Mouse (Mus musculus): ENCODE measurements around the gene Adtrp. TPM values are rescaled to one million over a fixed set of nuclear protein-coding genes. Genes with fewer than 3 reads are reported as not detected.
A peak's percentile ranks its signal among the peaks of the same experiment; 100 is the strongest.

Adtrp gene
- total and polyA plus RNA-seq, 2 experiments from 2014 or later: not detected

GRCm38 (mm10) chr13:41865575-41865974, 18.1 kb upstream of the Adtrp start:
- Histone ChIP-seq H3K27ac (ENCODE audit: low read depth, low read length) (no peak overlapping the region), H3K4me3 (ENCODE audit: low read depth, low read length) (no peak overlapping the region), H3K4me1 (ENCODE audit: insufficient read depth, low read length) (no peaks in the 10 kb centered on the region), H3K9ac (replicated peaks; ENCODE audit: low read length, poor library complexity, severe bottlenecking) (no peak overlapping the region), H3K9me3 (ENCODE audit: low read length) (no peaks in the 10 kb centered on the region), H3K36me3 (ENCODE audit: insufficient read depth, low read length) (no peaks in the 10 kb centered on the region), H3K27me3 (ENCODE audit: insufficient read depth, low read length) (no peaks in the 10 kb centered on the region), H3K4me2 (ENCODE audit: low read depth, low read length, poor library complexity, severe bottlenecking) (no peak overlapping the region)
- 83% methylated on average over 6 of the region's 6 CpGs for WGBS
- DNase-seq (ENCODE audit: low spot score) (peak; percentile 13), ATAC-seq (ENCODE audit: low FRiP score) (no peak)
- no peak for TF ChIP-seq CTCF (IDR thresholded peaks at IDR 0.05)

GRCm38 (mm10) chr13:41865071-41865470, 17.6 kb upstream of the Adtrp start:
- Histone ChIP-seq H3K4me1 (ENCODE audit: insufficient read depth, low read length) (no peaks in the 10 kb centered on the region), H3K27ac (ENCODE audit: low read depth, low read length) (no peak overlapping the region), H3K4me3 (ENCODE audit: low read depth, low read length) (no peak overlapping the region), H3K27me3 (ENCODE audit: insufficient read depth, low read length) (no peaks in the 10 kb centered on the region), H3K36me3 (ENCODE audit: insufficient read depth, low read length) (no peaks in the 10 kb centered on the region), H3K9me3 (ENCODE audit: low read length) (no peaks in the 10 kb centered on the region), H3K9ac (replicated peaks; ENCODE audit: low read length, poor library complexity, severe bottlenecking) (no peak overlapping the region), H3K4me2 (ENCODE audit: low read depth, low read length, poor library complexity, severe bottlenecking) (no peak overlapping the region)
- DNase-seq (ENCODE audit: low spot score) (peak; percentile 15), ATAC-seq (ENCODE audit: low FRiP score) (no peak)
- no peak for TF ChIP-seq CTCF (IDR thresholded peaks at IDR 0.05)
- WGBS: 69% methylated on average over 5 of the region's 5 CpGs

DNA sequence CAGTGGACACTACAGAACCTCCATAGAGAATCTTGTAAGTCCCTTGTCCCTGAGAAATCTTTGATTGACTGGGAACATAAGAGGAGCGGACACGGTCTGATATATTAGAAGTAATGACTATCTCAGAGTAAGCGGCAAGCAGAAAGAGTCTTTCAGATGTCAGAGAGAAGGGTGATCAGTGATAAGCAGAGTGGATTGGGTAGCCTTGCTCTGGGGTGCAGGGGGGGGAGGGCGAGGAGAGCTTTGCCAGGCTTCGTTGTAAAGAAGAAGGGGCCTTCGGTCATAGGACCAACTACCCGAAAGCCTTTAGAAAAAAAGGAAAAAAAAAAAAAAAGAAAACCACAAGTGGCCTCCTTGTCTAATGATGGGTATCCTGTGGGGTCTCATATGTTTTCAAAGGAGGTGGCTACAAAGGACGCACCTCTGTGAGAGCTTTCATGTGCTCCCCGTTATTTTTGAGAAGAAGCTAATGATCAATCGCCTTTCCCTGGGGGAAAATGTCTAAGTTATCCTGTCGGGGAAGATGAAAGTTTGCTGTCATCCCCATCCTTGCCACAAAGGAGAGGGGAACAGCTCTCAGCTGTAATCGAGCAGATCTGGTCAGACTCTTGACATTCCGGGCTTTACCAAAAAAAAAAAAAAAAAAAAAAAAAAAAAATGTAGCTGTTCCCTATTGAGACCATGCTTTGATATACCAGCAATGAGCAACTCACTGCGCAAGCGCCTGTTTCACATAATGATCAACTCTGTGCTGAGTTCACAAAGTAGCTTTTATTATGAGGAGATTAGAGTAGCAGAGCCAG, 13.3 kb upstream of the Adtrp start:
- no peaks in the 10 kb centered on the region for H3K27me3 ChIP-seq (ENCODE audit: insufficient read depth, low read length)
- H3K9ac ChIP-seq (replicated peaks; ENCODE audit: low read length, poor library complexity, severe bottlenecking): no peak overlapping the region
- ATAC-seq (ENCODE audit: low FRiP score) (no peak), DNase-seq (ENCODE audit: low spot score) (no peak)
- TF ChIP-seq CTCF (IDR thresholded peaks at IDR 0.05): no peak
- H3K4me3 ChIP-seq (ENCODE audit: low read depth, low read length): no peak overlapping the region
- H3K9me3 ChIP-seq (ENCODE audit: low read length): no peaks in the 10 kb centered on the region
- H3K4me1 ChIP-seq (ENCODE audit: insufficient read depth, low read length): no peaks in the 10 kb centered on the region
- no peaks in the 10 kb centered on the region for H3K36me3 ChIP-seq (ENCODE audit: insufficient read depth, low read length)
- no peak overlapping the region for H3K27ac ChIP-seq (ENCODE audit: low read depth, low read length)
- no peak overlapping the region for H3K4me2 ChIP-seq (ENCODE audit: low read depth, low read length, poor library complexity, severe bottlenecking)
- WGBS: 70% methylated on average over 15 of the region's 15 CpGs

DNA sequence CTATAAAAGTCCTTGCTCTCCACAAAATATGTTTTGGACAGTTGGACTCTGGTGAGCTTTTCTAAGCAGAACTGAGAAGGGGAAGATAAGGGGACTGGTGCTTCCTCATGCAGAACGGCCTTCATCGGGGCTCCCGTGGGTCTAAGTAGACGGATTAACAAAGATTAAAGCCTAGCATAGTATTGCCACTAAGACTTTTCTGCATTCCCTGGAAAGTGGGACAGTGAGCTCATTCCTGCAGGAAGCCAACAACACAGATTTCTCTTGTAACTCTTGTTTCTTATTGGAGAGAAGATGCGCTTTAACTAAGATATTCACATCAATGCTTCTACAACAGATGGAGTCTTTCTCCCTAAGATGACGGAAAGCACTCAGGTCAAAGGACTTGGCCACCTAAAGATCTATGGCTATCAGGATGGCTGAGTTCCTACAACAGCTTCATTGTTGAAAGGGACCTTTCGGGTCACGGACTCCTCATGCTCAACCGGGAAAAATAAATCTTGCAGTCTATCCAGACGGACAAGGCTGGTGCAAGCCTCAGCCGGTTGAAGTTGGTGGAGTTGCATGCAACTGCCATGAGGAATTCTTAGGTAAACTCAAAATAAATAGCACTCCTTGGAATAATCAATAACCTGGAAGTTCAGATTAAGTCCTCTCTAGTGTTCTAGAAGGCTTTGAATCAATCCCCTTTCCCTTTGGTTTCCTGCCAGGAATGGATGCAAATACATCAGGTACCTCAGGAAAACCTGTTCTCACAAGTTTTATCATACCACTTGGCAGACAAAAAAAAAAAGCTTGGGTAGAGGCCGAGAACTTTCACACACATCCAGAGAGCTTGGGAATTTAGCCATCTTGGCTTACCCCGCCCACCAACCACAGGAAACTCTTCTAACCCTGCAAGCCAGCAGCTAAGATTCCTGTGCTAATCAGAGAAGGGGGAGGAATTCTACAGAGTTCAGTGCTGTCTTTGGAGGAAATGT, 8.0 kb upstream of the Adtrp start:
- Histone ChIP-seq H3K4me3 (ENCODE audit: low read depth, low read length) (no peak overlapping the region), H3K9me3 (ENCODE audit: low read length) (no peaks in the 10 kb centered on the region), H3K27me3 (ENCODE audit: insufficient read depth, low read length) (no peaks in the 10 kb centered on the region), H3K36me3 (ENCODE audit: insufficient read depth, low read length) (no peaks in the 10 kb centered on the region), H3K4me2 (ENCODE audit: low read depth, low read length, poor library complexity, severe bottlenecking) (no peak overlapping the region), H3K4me1 (ENCODE audit: insufficient read depth, low read length) (no peaks in the 10 kb centered on the region), H3K27ac (ENCODE audit: low read depth, low read length) (no peak overlapping the region), H3K9ac (replicated peaks; ENCODE audit: low read length, poor library complexity, severe bottlenecking) (no peak overlapping the region)
- no peak for ATAC-seq (ENCODE audit: low FRiP score)
- WGBS: 58% methylated on average over 13 of the region's 13 CpGs
- DNase-seq (ENCODE audit: low spot score): no peak
- TF ChIP-seq CTCF (IDR thresholded peaks at IDR 0.05): no peak

- no peaks in the 10 kb centered on the region for H3K36me3 ChIP-seq (ENCODE audit: insufficient read depth, low read length)
- no peaks in the 10 kb centered on the region for H3K4me1 ChIP-seq (ENCODE audit: insufficient read depth, low read length)
- H3K27me3 ChIP-seq (ENCODE audit: insufficient read depth, low read length): no peaks in the 10 kb centered on the region
- H3K9ac ChIP-seq (replicated peaks; ENCODE audit: low read length, poor library complexity, severe bottlenecking): no peak overlapping the region
- H3K4me3 ChIP-seq (ENCODE audit: low read depth, low read length): no peak overlapping the region
- TF ChIP-seq CTCF (IDR thresholded peaks at IDR 0.05): no peak
- no peaks in the 10 kb centered on the region for H3K9me3 ChIP-seq (ENCODE audit: low read length)
- WGBS: 34% methylated on average over 3 of the region's 3 CpGs
- H3K4me2 ChIP-seq (ENCODE audit: low read depth, low read length, poor library complexity, severe bottlenecking): no peak overlapping the region
- DNase-seq (ENCODE audit: low spot score) (peak; percentile 2), ATAC-seq (ENCODE audit: low FRiP score) (no peak)
- no peak overlapping the region for H3K27ac ChIP-seq (ENCODE audit: low read depth, low read length)
Measured at GRCm38 (mm10) chr13:41850727-41851378, 3.4 kb upstream of the Adtrp start.

All from midbrain, postnatal 0 days (tissue).